Mouse (Mus musculus): ENCODE measurements around the gene Cdh13.

GRCm38 (mm10) chr8:119128266-119128665, 844.7 kb downstream of the Cdh13 start:
- TF ChIP-seq CTCF (IDR thresholded peaks at IDR 0.05) (no peak), POLR2A (IDR thresholded peaks at IDR 0.05; ENCODE audit: insufficient read depth, low read depth, low read length) (no peak), EP300 (IDR thresholded peaks at IDR 0.05; ENCODE audit: insufficient read depth, low read depth, low read length) (no peak)

All from heart, adult 2 months (tissue).